Comparison of ENCODE assay signal across 12 mouse cellular contexts in the genomic region with DNA sequence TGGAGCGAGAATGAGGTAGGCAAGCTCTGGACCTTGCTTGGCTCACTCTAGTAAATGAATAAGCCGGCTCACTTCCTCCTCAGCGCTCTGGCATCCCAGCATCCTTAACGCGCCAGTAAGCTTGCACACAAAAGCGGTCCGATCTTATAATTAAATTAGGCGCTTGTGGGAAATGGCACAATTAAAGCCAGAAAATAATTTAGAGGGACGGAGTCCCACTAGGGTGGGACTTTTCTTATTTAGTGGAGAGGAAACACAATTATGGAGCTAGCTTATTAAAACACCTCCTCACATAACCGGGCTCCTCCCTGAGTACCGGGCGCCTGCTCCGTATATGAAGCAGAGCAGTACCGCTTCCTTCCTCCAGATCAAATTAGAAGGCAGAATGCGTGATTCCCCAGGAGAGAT. TPM values are rescaled to one million over a fixed set of nuclear protein-coding genes. Genes with fewer than 3 reads are reported as not detected.
DNase-seq lines count a peak whose midpoint lies in the region; ATAC-seq and TF ChIP-seq lines count a peak whose summit lies in the region.
"Had no signal": no experiment of that assay in that cellular context is flagged by ENCODE, and none has a peak within 500 bp of the region (broad histone marks: within the 10 kb centered on the region; RNA-seq: fewer than 3 reads in every experiment).

No protein-coding gene starts in this region.

- ATAC-seq in forebrain, postnatal 0 days: peak; percentile 78
- ATAC-seq in neural tube, embryonic 14.5 days (ENCODE audit: low read depth): peak; percentile 75

- 28% methylated on average over 15 of the region's 15 CpGs for WGBS in forebrain, postnatal 0 days
- WGBS in neural tube, embryonic 14.5 days: 55% methylated on average over 15 of the region's 15 CpGs

- H3K4me3 ChIP-seq in forebrain, postnatal 0 days (ENCODE audit: low read depth, low read length): peak overlapping the region; percentile 23
- no peak overlapping the region for H3K4me3 ChIP-seq in neural tube, embryonic 14.5 days (ENCODE audit: low read depth, low read length)

- no peaks in the 10 kb centered on the region for H3K4me1 ChIP-seq in forebrain, postnatal 0 days (ENCODE audit: insufficient read depth)
- 0 out of 2 replicates have a peak, but pooled peaks cover 4% of the 10 kb centered on the region for H3K4me1 ChIP-seq in neural tube, embryonic 14.5 days (ENCODE audit: control insufficient read depth, insufficient read depth, low read length)

- H3K36me3 ChIP-seq in forebrain, postnatal 0 days (ENCODE audit: insufficient read depth): no peaks in the 10 kb centered on the region
- H3K36me3 ChIP-seq in neural tube, embryonic 14.5 days (ENCODE audit: control insufficient read depth, insufficient read depth, low read length): no peaks in the 10 kb centered on the region

- H3K9ac ChIP-seq in forebrain, postnatal 0 days: peak overlapping the region; percentile 31; the same call in 1 of the 2 replicates
- H3K9ac ChIP-seq in neural tube, embryonic 14.5 days (replicated peaks; ENCODE audit: low read depth, low read length): no peak overlapping the region

- H3K4me2 ChIP-seq in forebrain, postnatal 0 days (ENCODE audit: low read depth): peak overlapping the region; percentile 40
- peak overlapping the region; percentile 21; the same call in 1 of the 2 replicates for H3K4me2 ChIP-seq in neural tube, embryonic 14.5 days (ENCODE audit: low read depth, low read length)

- no peaks in the 10 kb centered on the region for H3K27me3 ChIP-seq in forebrain, postnatal 0 days (ENCODE audit: insufficient read depth, low read length)
- H3K27me3 ChIP-seq in neural tube, embryonic 14.5 days (ENCODE audit: control insufficient read depth, insufficient read depth, low read length): no peaks in the 10 kb centered on the region

- TF ChIP-seq CTCF in forebrain, postnatal 0 days (IDR thresholded peaks at IDR 0.05; ENCODE audit: low read depth): peak; percentile 10; the same call in 1 of the 2 replicates

- H3K27ac ChIP-seq in forebrain, postnatal 0 days (ENCODE audit: low read depth, low read length): no peak overlapping the region
- peak overlapping the region; percentile 80 for H3K27ac ChIP-seq in neural tube, embryonic 14.5 days (ENCODE audit: low read depth, low read length)
- H3K27ac ChIP-seq: macrophage; stomach, postnatal 0 days had no signal

- peaks cover 4% of the 10 kb centered on the region; the same call in 1 of the 2 replicates for H3K9me3 ChIP-seq in forebrain, postnatal 0 days (ENCODE audit: low read length)
- H3K9me3 ChIP-seq in neural tube, embryonic 14.5 days (ENCODE audit: control insufficient read depth, low read length): no peaks in the 10 kb centered on the region

- peak; percentile 50 to 57 for DNase-seq in cerebellum, postnatal 14 days
- no peak for DNase-seq in cerebellum, adult 9-10 months
- DNase-seq in layer of hippocampus, adult 18-20 months (ENCODE audit: low spot score in 2 of 2): peak; percentile 11 to 32
- no peak for DNase-seq in layer of hippocampus, postnatal 36 days
- peak; percentile 60 for DNase-seq in forebrain, postnatal 0 days
- DNase-seq in heart, adult 8-10 months (ENCODE audit: low spot score): no peak
- DNase-seq in urinary bladder, postnatal 10 days (ENCODE audit: low spot score): no peak
- DNase-seq: B cell, adult 2 months; heart, postnatal 36 days had no signal

RNA-seq across cellular contexts. Expression of gene Ets2, which starts 47.7 kb away (rescaled TPM):
- total RNA-seq in layer of hippocampus, adult 18-20 months (2021): 10 to 100 TPM; 75.1 to 83.8 TPM
- total RNA-seq in layer of hippocampus, postnatal 36 days (2021): 10 to 100 TPM; 72.7 to 75.3 TPM
- 21.3 and 27.4 TPM in 2 replicates for total RNA-seq in forebrain, postnatal 0 days (2014; rRNA removed)
- 15.5 and 18.2 TPM in 2 replicates for polyA plus RNA-seq in forebrain, postnatal 0 days (2015; fragmentation: Nextera tagmentation; extraction: Ambion mirVana)
- polyA plus RNA-seq in neural tube, embryonic 14.5 days (2014; fragmentation: Nextera tagmentation; extraction: Ambion mirVana): 21.4 and 35.4 TPM in 2 replicates
- total RNA-seq in heart, adult 8-10 months (2022): 10 to 100 TPM; 59.7 to 95.7 (median 76.1) TPM

Comparison
In these comparisons a context has a peak if more than half of its experiments do, and no peak if none do; other contexts are left out.
1. DNase-seq: peak in cerebellum, postnatal 14 days (2 of 2), layer of hippocampus, adult 18-20 months (2 of 2) and forebrain, postnatal 0 days (single experiment); none in cerebellum, adult 9-10 months (single experiment), layer of hippocampus, postnatal 36 days (0 of 2), heart, adult 8-10 months (single experiment) and urinary bladder, postnatal 10 days (single experiment).